Mouse (Mus musculus) mature B cell (primary cell): Measurements from ENCODE around the gene Ifnl2.

Experiments
- in situ Hi-C: fragments of 300-500 bp; cut with MboI; formaldehyde crosslinking; loops from 2 replicates; pipeline ENCODE4 v1.14.3; 2019

Gene Ifnl2

DNA sequence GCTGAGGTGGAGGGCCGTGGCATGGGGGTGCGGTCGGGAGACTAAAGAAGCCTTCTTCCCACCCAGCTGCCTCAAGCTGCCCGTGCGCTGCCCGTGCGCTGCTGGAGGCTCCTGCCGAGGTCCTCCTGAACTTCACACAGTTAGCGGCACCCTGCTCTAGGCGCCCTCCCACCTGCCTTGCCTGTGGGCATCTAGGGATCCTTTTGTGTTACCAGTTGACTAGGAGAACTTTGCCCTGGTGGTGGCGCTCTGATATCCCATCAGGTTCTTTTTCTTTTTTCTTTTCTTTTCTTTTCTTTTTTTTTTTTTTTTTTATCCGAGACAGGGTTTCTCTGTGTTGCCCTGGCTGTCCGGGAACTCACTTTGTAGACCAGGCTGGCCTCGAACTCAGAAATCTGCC lies 19.4 kb downstream of the Ifnl2 start:
- in situ Hi-C loops = no loop called here

DNA sequence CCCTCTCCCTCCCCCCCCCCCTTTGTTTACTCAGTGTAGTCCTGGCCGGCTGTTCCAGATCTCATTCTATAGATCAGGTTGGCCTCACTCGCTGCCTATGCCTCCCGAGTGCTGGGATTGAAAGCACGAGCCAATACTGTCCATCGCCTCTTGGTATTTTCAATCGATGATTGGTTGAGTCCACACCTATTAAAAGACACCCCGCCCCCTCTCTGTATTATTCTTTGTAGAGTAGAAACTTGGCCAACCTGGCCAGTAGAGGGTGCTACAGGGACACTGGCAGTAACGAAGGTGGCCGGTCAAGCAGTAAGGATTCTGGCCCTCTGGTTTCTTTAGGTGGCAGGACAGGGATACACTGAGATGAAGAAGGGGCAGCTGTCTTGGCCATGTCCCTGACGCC lies 19.8 kb downstream of the Ifnl2 start:
- in situ Hi-C loops = no loop called here

DNA sequence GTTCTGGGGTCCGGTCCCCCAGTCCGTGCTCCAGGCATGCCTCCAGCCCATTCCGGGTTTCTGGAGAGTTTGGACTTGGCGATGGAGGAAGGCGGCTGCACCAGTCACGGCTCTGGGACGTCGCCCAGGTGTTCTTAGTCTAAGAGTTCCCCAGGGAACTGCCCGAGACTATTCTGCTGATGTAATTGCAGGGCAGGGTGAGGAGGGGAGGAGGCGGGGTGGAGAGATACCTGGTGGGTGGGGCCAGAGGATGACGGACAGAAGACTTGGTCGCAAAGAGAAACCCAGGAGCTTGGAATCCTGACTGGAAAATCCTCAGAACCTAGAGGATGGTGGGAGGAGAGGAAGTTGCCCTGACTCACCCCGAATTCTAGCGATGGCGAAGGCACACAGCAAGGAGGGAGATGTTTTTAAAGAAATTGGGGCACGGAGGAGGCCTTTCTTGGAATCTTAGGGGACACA lies 22.2 kb downstream of the Ifnl2 start:
- in situ Hi-C loops = no loop called here

DNA sequence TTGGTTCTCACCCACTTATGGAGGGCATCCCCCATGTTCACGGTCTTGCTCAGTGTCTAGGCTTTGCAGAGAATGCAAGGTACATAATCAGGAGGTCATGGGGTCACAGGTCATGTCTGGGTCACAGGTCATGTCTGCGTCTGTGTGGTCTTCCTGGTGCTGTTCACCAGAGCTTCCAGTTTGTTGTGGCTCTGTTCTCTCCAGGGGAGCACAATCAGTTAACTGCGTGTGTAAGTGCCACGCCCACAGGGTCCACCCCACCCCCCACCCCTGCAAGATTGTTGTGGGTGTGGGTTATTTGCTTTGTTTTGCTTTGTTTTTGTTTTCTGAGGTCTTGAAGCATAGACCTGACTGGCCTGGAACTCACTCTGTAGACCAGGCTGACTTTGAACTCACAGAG lies 26.1 kb downstream of the Ifnl2 start:
- in situ Hi-C loops = no loop called here

DNA sequence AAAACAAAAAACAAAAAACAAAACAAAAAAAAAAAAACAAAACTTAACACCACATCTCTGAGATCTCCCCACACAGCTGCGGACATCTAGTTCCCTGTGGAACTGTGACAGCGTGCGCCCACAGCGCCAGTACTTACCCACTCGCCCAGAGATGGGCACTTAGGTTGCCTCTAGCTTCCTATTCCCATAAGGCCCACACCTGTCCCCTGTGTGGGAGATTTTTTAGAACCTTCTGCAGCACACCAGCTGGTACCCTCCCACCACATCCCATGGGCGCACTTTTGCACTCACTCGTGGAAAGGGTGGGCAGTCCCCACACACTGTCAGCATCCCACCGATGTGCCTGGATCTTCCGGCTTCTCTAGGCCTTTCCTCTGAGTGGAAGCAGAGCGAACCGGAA lies 27.4 kb downstream of the Ifnl2 start:
- in situ Hi-C loops = no loop called here

DNA sequence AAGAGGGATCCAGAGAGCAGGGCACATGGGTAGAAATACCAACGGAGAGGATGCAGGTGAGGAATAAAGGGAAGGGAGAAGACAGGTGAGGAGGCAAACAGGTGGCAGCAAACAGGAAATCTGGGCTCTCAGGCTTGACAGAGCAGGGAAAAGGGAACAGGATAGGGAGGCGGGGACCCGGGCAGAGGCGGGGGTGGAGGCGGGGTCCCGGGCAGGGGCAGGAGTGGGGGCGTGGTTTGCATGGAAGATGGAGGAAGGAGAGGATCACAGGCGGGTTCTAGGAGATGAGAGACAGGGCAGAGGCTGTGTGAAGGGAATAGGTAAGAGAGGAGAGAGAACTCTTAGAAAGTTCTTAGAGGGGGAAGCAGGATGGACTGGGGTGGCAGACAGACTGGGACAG lies 31.4 kb downstream of the Ifnl2 start:
- in situ Hi-C loops = no loop called here

DNA sequence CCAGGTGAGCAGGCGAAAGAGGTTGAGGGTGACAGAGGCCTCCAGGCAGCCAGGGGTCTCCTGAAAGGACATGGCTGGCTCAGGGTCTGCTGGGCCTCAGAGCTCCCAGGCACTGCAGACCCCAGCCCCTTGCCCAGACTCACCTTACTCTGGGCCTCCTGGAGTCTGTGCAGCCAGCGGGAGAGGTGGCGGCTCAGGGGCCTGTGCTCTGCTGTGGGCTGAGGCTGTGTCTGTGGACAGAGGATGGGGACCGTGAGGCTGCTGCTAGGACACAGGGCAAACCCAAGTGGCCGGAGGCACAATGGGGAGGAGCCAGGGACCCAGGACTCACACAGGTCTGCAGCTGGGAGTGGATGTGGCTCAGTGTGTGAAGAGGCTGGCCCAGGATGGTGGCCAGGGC lies 32.9 kb downstream of the Ifnl2 start:
- in situ Hi-C loops = no loop called here

DNA sequence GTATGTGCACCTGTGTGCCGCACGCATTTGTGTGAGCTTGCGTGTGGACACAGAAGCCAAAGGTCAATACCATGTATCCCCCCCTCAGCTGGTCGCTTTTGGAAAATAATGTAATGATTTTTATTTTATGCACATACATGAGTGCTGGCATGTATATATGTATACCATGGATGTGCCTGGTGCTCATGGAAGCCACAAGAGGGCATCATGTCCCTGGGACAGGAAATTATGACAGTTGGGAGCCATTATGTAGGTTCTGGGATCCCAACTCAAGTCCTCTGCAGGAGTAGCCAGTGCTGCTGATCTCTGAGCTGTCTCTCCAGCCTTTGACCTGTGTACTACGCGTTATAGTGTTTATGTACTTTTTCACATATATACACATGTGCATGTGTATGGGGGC lies 34.1 kb downstream of the Ifnl2 start:
- in situ Hi-C loops = no loop called here

DNA sequence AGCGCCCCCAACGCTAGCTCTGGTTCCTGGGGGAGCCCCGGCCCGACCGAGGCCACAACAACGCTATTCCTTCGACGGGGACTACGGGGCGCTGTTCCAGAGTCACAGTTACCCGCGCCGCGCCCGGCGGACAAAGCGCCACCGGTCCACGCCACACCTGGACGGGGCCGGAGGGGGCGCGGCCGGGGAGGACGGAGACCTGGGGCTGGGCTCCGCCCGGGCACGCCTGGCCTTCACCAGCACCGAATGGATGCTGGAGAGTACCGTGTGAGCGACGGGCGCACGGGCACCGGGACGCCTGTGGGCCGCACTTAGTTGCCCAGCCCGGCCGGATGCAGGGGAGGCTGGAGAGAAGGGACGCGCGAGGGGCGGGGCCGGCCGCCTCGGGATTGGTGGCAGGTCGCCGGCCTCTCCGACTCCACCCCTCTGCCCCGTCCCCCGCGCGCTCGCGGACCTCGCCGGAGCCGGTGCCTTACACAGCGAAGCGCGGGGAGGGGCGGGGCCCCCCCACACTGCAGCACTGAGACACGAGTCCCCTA lies 43.0 kb downstream of the Ifnl2 start:
- in situ Hi-C loops = no loop called here

DNA sequence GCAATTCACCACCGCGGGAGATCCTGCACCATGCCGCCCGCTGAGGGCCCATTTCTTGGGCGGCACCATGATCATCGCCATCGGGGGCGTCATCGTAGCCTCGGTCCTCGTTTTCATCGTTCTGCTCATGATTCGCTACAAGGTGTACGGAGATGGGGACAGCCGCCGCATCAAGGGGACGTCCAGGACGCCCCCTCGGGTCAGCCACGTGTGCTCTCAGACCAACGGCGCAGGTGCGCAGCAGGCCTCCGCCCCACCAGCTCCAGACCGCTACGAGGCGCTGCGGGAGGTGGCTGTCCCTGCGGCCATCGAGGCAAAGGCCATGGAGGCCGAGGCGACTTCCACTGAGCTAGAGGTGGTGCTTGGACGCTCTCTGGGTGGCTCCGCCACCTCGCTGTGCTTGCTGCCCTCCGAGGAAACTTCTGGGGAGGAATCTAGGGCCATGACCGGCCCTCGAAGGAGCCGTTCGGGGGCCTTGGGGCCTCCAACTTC lies 43.5 kb downstream of the Ifnl2 start:
- in situ Hi-C loops = no loop called here

DNA sequence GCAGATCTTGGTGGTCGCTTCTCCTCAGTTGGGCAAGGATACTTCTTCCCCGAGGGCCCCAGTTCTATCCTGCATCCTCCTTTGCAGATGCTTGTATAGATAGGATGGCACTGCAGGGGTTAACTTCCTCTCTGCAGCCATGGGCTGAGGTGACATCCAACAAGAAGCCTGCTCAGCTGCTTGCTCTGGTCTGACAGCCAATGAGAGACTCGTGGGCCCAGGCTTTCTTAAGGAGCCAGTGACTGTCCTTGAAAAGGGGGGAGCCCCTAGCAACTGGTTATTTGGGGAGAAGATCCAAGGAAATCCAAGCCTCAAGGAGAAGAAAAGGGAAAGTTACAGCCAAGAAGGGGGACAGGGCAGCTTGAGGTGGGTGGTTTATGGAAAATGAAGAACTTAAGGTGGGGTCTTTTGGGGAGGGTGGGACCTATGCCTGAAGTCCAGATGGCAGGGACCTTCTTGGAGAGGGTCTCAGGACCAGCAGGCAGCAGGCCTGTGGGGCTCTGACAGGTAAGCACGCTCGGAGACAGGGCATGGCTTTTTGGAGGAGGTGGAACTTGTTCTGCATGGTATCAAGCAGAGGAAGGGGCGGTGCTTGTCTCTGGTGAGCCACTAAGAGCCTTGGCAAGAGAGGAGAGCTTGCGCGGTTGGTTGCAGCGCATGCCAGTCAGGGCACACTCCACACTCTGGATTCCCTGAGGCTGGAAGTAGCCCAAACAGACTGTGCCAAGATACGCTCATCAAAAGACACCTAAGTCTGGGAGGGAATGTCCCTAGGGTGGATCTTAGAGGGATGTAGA lies 45.6 kb downstream of the Ifnl2 start:
- in situ Hi-C loops = no loop called here

DNA sequence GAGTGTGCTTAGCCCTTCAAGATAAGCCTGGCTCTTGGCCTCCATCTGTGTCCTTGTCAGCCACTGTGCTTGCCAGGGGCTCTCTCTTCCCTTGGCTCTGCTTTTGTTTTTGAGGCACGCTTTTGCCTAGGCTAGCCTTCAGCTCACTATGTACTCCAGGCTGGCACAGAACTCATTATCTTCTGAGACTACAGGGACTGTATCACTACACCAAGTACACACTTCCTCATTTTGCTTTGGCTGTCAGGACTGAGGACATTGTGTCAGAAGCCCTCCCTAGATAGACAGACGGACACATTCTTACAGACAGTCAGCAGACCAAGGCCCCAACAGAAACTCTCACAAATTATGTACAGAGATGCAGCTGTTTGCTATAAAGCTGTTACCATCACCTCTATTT lies 47.5 kb downstream of the Ifnl2 start:
- in situ Hi-C loops = no loop called here

DNA sequence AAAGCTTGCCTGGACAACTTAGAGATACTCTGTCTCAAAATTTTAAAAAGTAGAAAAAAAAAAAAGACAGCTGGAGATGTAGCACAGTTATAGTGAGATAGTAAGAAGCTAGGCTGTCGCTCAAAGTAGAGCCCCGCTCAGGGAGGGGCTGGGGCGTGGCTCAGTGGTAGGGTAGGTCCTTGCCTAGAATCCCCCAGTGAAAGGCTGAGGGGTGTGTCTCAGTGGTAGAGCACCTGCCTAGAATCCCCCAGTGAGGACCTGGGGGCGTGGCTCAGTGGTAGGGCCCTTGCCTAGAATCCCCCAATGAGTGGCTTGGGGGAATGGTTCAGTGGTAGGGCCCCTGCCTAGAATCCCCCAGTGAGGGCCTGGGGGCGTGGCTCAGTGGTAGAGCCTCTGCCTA lies 49.9 kb downstream of the Ifnl2 start:
- in situ Hi-C loops = no loop called here
